Mouse (Mus musculus) megakaryocyte, adult 5-6 weeks (primary cell): ENCODE results near the gene Washc1. TPM values are rescaled to one million over a fixed set of nuclear protein-coding genes. Genes with fewer than 3 reads are reported as not detected.
"Not testable (repeated sequence)": the region's sequence is repeated elsewhere in the genome, so short reads cannot be mapped to it uniquely, and the experiment has no call there.

Source experiments
- ATAC-seq: 2 replicates; pipeline ENCODE4 v1.8.0; 2016; ENCODE audit warnings: mild to moderate bottlenecking, inconsistent platforms; ENCODE audit not compliant: poor library complexity, severe bottlenecking
- total RNA-seq, 2 experiments: library from RNA; stranded (forward) in 1 of 2; stranded (reverse) in 1 of 2; fragments of 153-499, 151-499 nt in 1 of 2; fragments of 221-1000, 200-1000 nt in 1 of 2; gene quantifications; 2 replicates each; pipeline versions ENCODE4 v1.2.3 to v1.2.4; 2015 to 2017

Washc1 gene
- total RNA-seq (2015), result 14.5 and 19.1 TPM in 2 replicates
- 29.7 and 30.9 TPM in 2 replicates for total RNA-seq (2017)

GRCm38 (mm10) chr17:66111402-66111959 lies at the start of gene Washc1:
TSS of gene Washc1 (plus strand) at chr17:66111545.
- peak; percentile 93 for ATAC-seq

- ATAC-seq, result no peak
These were observed 46.2 kb upstream of the Washc1 start for GRCm38 (mm10) chr17:66065115-66065514.

GRCm38 (mm10) chr17:66069036-66069435 lies 42.3 kb upstream of the Washc1 start:
- ATAC-seq, result not testable (repeated sequence)

- ATAC-seq, result no peak
These were observed 37.4 kb upstream of the Washc1 start for GRCm38 (mm10) chr17:66073971-66074370.

- peak; percentile 20 for ATAC-seq
These were observed 35.5 kb upstream of the Washc1 start for GRCm38 (mm10) chr17:66075827-66076173.

GRCm38 (mm10) chr17:66076174-66076927 lies 35.0 kb upstream of the Washc1 start:
- ATAC-seq, result peak; percentile 28

GRCm38 (mm10) chr17:66076934-66077333 lies 34.4 kb upstream of the Washc1 start, which contains the start of gene Ankrd12:
TSS of gene Ankrd12 (minus strand) at chr17:66077089.
- peak; percentile 79 for ATAC-seq

- ATAC-seq, result peak; percentile 14
These were observed 33.9 kb upstream of the Washc1 start for GRCm38 (mm10) chr17:66077437-66077850.

GRCm38 (mm10) chr17:66084486-66084885 lies 26.9 kb upstream of the Washc1 start:
- ATAC-seq, result no peak

GRCm38 (mm10) chr17:66085038-66085437 lies 26.3 kb upstream of the Washc1 start:
- no peak for ATAC-seq

- ATAC-seq, result no peak
These were observed 21.1 kb upstream of the Washc1 start for GRCm38 (mm10) chr17:66090251-66090650.

- ATAC-seq, result no peak
These were observed 20.0 kb upstream of the Washc1 start for GRCm38 (mm10) chr17:66091392-66091791.

- no peak for ATAC-seq
These were observed 19.3 kb upstream of the Washc1 start for GRCm38 (mm10) chr17:66092065-66092464.

- ATAC-seq, result 0 out of 2 replicates have a peak, but pooled peaks have one; percentile 24
These were observed 18.7 kb upstream of the Washc1 start for GRCm38 (mm10) chr17:66092664-66093063.

- ATAC-seq, result peak; percentile 30
These were observed 10.6 kb upstream of the Washc1 start for GRCm38 (mm10) chr17:66100566-66101379.

- peak; percentile 97 for ATAC-seq
These were observed 9.7 kb upstream of the Washc1 start, which contains the start of gene Ndufv2 for GRCm38 (mm10) chr17:66101380-66102330. TSS of gene Ndufv2 (minus strand) at chr17:66101559.

- ATAC-seq, result no peak
These were observed 7.3 kb upstream of the Washc1 start for GRCm38 (mm10) chr17:66104076-66104475.

GRCm38 (mm10) chr17:66106601-66107267 lies 4.6 kb upstream of the Washc1 start:
- ATAC-seq, result peak; percentile 66

- no peak for ATAC-seq
These were observed 3.9 kb upstream of the Washc1 start for GRCm38 (mm10) chr17:66107466-66107865.

GRCm38 (mm10) chr17:66108198-66108597 lies 3.1 kb upstream of the Washc1 start:
- no peak for ATAC-seq
